Mouse (Mus musculus): Measurements from ENCODE around the gene Borcs6. TPM values are rescaled to one million over a fixed set of nuclear protein-coding genes. Genes with fewer than 3 reads are reported as not detected.

The Borcs6 gene
- polyA plus RNA-seq, 1 experiment from 2014 or later, result 16.3 TPM

- WGBS, result 90% methylated on average over 21 of the region's 21 CpGs
- H3K4me3 ChIP-seq, result no peak overlapping the region
- peaks cover 41% of the 10 kb centered on the region for H3K4me1 ChIP-seq
- H3K27ac ChIP-seq (replicated peaks), result no peak overlapping the region
- peaks cover 60% of the 10 kb centered on the region for H3K36me3 ChIP-seq
- no peak for ATAC-seq (ENCODE audit: low FRiP score, low read depth)
- no peaks in the 10 kb centered on the region for H3K9me3 ChIP-seq
- H3K4me2 ChIP-seq (replicated peaks), result no peak overlapping the region
- no peaks in the 10 kb centered on the region for H3K27me3 ChIP-seq
- no peak overlapping the region for H3K9ac ChIP-seq (replicated peaks)
Measured at GRCm38 (mm10) chr11:69101604-69102402, 42.3 kb downstream of the Borcs6 start.

GRCm38 (mm10) chr11:69102403-69102725, 42.8 kb downstream of the Borcs6 start:
- Histone ChIP-seq H3K36me3 (peaks cover 65% of the 10 kb centered on the region), H3K9ac (replicated peaks) (no peak overlapping the region), H3K9me3 (no peaks in the 10 kb centered on the region), H3K27me3 (no peaks in the 10 kb centered on the region), H3K4me3 (no peak overlapping the region), H3K4me2 (replicated peaks) (no peak overlapping the region), H3K27ac (replicated peaks) (no peak overlapping the region), H3K4me1 (peaks cover 36% of the 10 kb centered on the region)
- ATAC-seq (ENCODE audit: low FRiP score, low read depth), result no peak
- WGBS, result 94% methylated on average over 7 of the region's 7 CpGs

DNA sequence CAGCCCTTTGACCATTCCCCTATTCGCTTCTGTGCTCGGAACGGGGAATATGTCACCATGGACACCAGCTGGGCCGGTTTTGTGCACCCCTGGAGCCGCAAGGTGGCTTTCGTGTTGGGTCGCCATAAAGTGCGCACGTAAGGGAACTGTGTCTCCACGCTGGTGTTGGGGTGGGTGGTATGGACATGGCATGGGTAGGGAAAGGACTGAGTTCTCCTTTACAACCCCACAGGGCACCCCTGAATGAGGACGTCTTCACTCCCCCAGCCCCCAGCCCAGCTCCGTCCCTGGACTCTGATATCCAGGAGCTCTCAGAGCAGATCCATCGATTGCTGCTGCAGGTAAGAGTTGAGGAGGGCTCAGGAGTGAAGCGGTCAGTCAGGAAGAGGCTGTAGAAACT, 43.6 kb downstream of the Borcs6 start:
- Histone ChIP-seq H3K4me2 (replicated peaks) (no peak overlapping the region), H3K27ac (replicated peaks) (no peak overlapping the region), H3K27me3 (no peaks in the 10 kb centered on the region), H3K4me1 (peaks cover 28% of the 10 kb centered on the region), H3K9me3 (no peaks in the 10 kb centered on the region), H3K4me3 (no peak overlapping the region), H3K9ac (replicated peaks) (no peak overlapping the region), H3K36me3 (peaks cover 73% of the 10 kb centered on the region)
- ATAC-seq (ENCODE audit: low FRiP score, low read depth), result no peak
- WGBS, result 96% methylated on average over 14 of the region's 14 CpGs

GRCm38 (mm10) chr11:69103531-69104435, 44.3 kb downstream of the Borcs6 start:
- Histone ChIP-seq H3K27ac (replicated peaks) (no peak overlapping the region), H3K9ac (replicated peaks) (no peak overlapping the region), H3K27me3 (no peaks in the 10 kb centered on the region), H3K4me2 (replicated peaks) (no peak overlapping the region), H3K4me1 (peaks cover 21% of the 10 kb centered on the region), H3K36me3 (peaks cover 79% of the 10 kb centered on the region), H3K4me3 (no peak overlapping the region), H3K9me3 (no peaks in the 10 kb centered on the region)
- no peak for ATAC-seq (ENCODE audit: low FRiP score, low read depth)
- 89% methylated on average over 15 of the region's 15 CpGs for WGBS

- H3K4me1 ChIP-seq, result peaks cover 14% of the 10 kb centered on the region
- H3K9me3 ChIP-seq, result no peaks in the 10 kb centered on the region
- ATAC-seq (ENCODE audit: low FRiP score, low read depth), result no peak
- H3K4me3 ChIP-seq, result no peak overlapping the region
- peaks cover 86% of the 10 kb centered on the region for H3K36me3 ChIP-seq
- WGBS, result 89% methylated on average over 14 of the region's 14 CpGs
- no peak overlapping the region for H3K27ac ChIP-seq (replicated peaks)
- no peak overlapping the region for H3K4me2 ChIP-seq (replicated peaks)
- H3K27me3 ChIP-seq, result no peaks in the 10 kb centered on the region
- H3K9ac ChIP-seq (replicated peaks), result no peak overlapping the region
Measured at GRCm38 (mm10) chr11:69104487-69104886, 45.0 kb downstream of the Borcs6 start.

GRCm38 (mm10) chr11:69105227-69105626, 45.7 kb downstream of the Borcs6 start:
- H3K9me3 ChIP-seq, result no peaks in the 10 kb centered on the region
- no peak overlapping the region for H3K4me3 ChIP-seq
- WGBS, result 96% methylated on average over 6 of the region's 6 CpGs
- peaks cover 87% of the 10 kb centered on the region for H3K36me3 ChIP-seq
- H3K9ac ChIP-seq (replicated peaks), result no peak overlapping the region
- no peaks in the 10 kb centered on the region for H3K27me3 ChIP-seq
- H3K4me2 ChIP-seq (replicated peaks), result no peak overlapping the region
- ATAC-seq (ENCODE audit: low FRiP score, low read depth), result no peak
- peaks cover 8% of the 10 kb centered on the region for H3K4me1 ChIP-seq
- no peak overlapping the region for H3K27ac ChIP-seq (replicated peaks)

DNA sequence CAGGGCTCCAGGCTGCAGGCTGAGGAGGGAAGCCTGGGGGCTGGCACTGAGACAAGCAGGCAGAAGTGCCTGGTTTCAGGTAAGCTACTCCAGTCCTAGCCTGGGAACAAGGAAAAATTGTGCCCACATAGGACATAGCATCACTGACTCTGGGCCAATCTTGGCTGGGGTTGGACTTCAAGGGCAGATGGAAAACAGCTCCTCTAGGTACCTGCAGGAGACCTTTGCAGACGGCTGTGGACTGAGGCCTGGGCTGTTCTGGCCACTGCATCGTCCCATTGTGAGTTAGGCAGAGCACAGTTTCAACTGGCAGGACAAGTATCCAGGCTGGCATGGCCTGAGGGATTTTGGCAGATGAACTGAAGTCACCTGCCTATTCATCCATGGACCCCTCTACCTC, 46.3 kb downstream of the Borcs6 start:
- H3K9me3 ChIP-seq, result no peaks in the 10 kb centered on the region
- peaks cover 87% of the 10 kb centered on the region for H3K36me3 ChIP-seq
- H3K9ac ChIP-seq (replicated peaks), result no peak overlapping the region
- no peak overlapping the region for H3K27ac ChIP-seq (replicated peaks)
- no peak overlapping the region for H3K4me2 ChIP-seq (replicated peaks)
- no peak overlapping the region for H3K4me3 ChIP-seq
- no peaks in the 10 kb centered on the region for H3K27me3 ChIP-seq
- no peak for ATAC-seq (ENCODE audit: low FRiP score, low read depth)
- 0 out of 2 replicates have a peak, but pooled peaks cover 2% of the 10 kb centered on the region for H3K4me1 ChIP-seq
- WGBS, result 81% methylated on average over 2 of the region's 2 CpGs

- Histone ChIP-seq H3K4me2 (replicated peaks) (no peak overlapping the region), H3K9me3 (no peaks in the 10 kb centered on the region), H3K27me3 (peaks cover under 1% of the 10 kb centered on the region; the same call in 1 of the 2 replicates), H3K27ac (replicated peaks) (no peak overlapping the region), H3K4me1 (peaks cover under 1% of the 10 kb centered on the region; the same call in 1 of the 2 replicates), H3K36me3 (peaks cover 82% of the 10 kb centered on the region), H3K9ac (replicated peaks) (no peak overlapping the region), H3K4me3 (no peak overlapping the region)
- no peak for ATAC-seq (ENCODE audit: low FRiP score, low read depth)
- 89% methylated on average over 11 of the region's 11 CpGs for WGBS
Measured at GRCm38 (mm10) chr11:69106299-69106698, 46.8 kb downstream of the Borcs6 start.

GRCm38 (mm10) chr11:69106842-69107241, 47.3 kb downstream of the Borcs6 start:
- ATAC-seq (ENCODE audit: low FRiP score, low read depth), result no peak
- no peaks in the 10 kb centered on the region for H3K9me3 ChIP-seq
- no peak overlapping the region for H3K4me3 ChIP-seq
- no peak overlapping the region for H3K4me2 ChIP-seq (replicated peaks)
- peaks cover 76% of the 10 kb centered on the region for H3K36me3 ChIP-seq
- peaks cover 6% of the 10 kb centered on the region; the same call in 1 of the 2 replicates for H3K27me3 ChIP-seq
- H3K9ac ChIP-seq (replicated peaks), result no peak overlapping the region
- peaks cover 5% of the 10 kb centered on the region; the same call in 1 of the 2 replicates for H3K4me1 ChIP-seq
- no peak overlapping the region for H3K27ac ChIP-seq (replicated peaks)
- WGBS, result 85% methylated on average over 11 of the region's 11 CpGs

DNA sequence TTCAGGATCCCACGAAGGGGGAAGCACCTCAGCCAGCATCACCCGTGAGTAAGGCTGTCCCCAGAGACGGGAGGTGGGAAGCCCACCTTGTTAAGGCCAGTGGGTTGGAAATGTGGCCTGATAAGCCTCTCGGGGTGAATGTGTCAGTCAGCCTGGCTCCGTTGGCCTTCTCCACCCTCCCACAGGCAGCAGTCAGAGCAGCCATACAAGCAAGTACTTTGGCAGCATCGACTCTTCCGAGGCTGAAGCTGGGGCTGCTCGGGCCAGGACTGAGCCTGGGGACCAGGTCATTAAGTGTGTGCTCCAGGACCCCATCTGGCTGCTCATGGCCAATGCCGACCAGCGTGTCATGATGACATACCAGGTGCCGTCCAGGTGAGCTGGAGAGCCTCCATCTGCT, 48.2 kb downstream of the Borcs6 start:
- 93% methylated on average over 11 of the region's 11 CpGs for WGBS
- ATAC-seq (ENCODE audit: low FRiP score, low read depth), result no peak
- Histone ChIP-seq H3K4me2 (replicated peaks) (no peak overlapping the region), H3K4me3 (no peak overlapping the region), H3K4me1 (peaks cover 5% of the 10 kb centered on the region; the same call in 1 of the 2 replicates), H3K9ac (replicated peaks) (no peak overlapping the region), H3K27ac (replicated peaks) (no peak overlapping the region), H3K36me3 (peaks cover 68% of the 10 kb centered on the region), H3K27me3 (peaks cover 15% of the 10 kb centered on the region), H3K9me3 (no peaks in the 10 kb centered on the region)

GRCm38 (mm10) chr11:69108223-69108622, 48.7 kb downstream of the Borcs6 start:
- Histone ChIP-seq H3K9me3 (no peaks in the 10 kb centered on the region), H3K9ac (replicated peaks) (no peak overlapping the region), H3K4me1 (peaks cover 5% of the 10 kb centered on the region; the same call in 1 of the 2 replicates), H3K36me3 (peaks cover 63% of the 10 kb centered on the region), H3K4me3 (no peak overlapping the region), H3K27ac (replicated peaks) (no peak overlapping the region), H3K27me3 (peaks cover 18% of the 10 kb centered on the region), H3K4me2 (replicated peaks) (no peak overlapping the region)
- no peak for ATAC-seq (ENCODE audit: low FRiP score, low read depth)
- 93% methylated on average over 9 of the region's 9 CpGs for WGBS

Data from midbrain, embryonic 12.5 days (tissue).